Mouse (Mus musculus) liver, embryonic 16.5 days (tissue): ENCODE data around the gene Thsd4. TPM values are rescaled to one million over a fixed set of nuclear protein-coding genes. Genes with fewer than 3 reads are reported as not detected.

Source experiments
- ATAC-seq: fragments of 200-750 bp; cut with Nextera tagmentation; 2 replicates; pipeline ENCODE4 v1.8.0; 2017; ENCODE audit warnings: low read depth, mild to moderate bottlenecking, moderate number of reproducible peaks, moderate library complexity
- H3K27ac ChIP-seq: fragments of 300-500 bp; sonication (generic); 2 replicates; pipeline ENCODE4 v1.5.1; 2014; ENCODE audit warnings: mild to moderate bottlenecking, low read length
- H3K27me3 ChIP-seq: fragments of 300-500 bp; sonication (generic); 2 replicates; pipeline ENCODE4 v1.6.1; 2014; ENCODE audit warnings: low read depth, low read length, mixed read lengths; ENCODE audit not compliant: control insufficient read depth, insufficient read depth
- H3K36me3 ChIP-seq: fragments of 300-500 bp; sonication (generic); 2 replicates; pipeline ENCODE4 v1.6.1; 2014; ENCODE audit warnings: mild to moderate bottlenecking; ENCODE audit not compliant: control insufficient read depth, insufficient read depth
- H3K4me1 ChIP-seq: fragments of 300-500 bp; sonication (generic); 2 replicates; pipeline ENCODE4 v1.6.1; 2014; ENCODE audit warnings: low read depth, low read length, mixed read lengths; ENCODE audit not compliant: control insufficient read depth
- H3K4me2 ChIP-seq: fragments of 300-500 bp; sonication (generic); 2 replicates; pipeline ENCODE4 v1.6.1; 2014; ENCODE audit warnings: low read depth, low read length, mixed read lengths
- H3K4me3 ChIP-seq: fragments of 300-500 bp; sonication (generic); 2 replicates; pipeline ENCODE4 v1.5.1; 2014; ENCODE audit warnings: low read depth, mild to moderate bottlenecking, low read length
- H3K9ac ChIP-seq: fragments of 300-500 bp; sonication (generic); 2 replicates; pipeline ENCODE4 v1.6.1; 2014; ENCODE audit warnings: low read depth, low read length
- H3K9me3 ChIP-seq: fragments of 300-500 bp; sonication (generic); replicated peaks from 2 replicates; pipeline ENCODE4 v1.6.1; 2016; ENCODE audit warnings: low read length; ENCODE audit not compliant: control insufficient read depth
- WGBS: fragments of 180-500 bp; shearing (Covaris S2); extraction: QIAGEN DNeasy Blood & Tissue Kit; methylation state at CpG from one replicate; pipeline ENCODE4 v1.1.7; 2014; ENCODE audit not compliant: insufficient replicate concordance; 5-methylcytosine and 5-hydroxymethylcytosine counted together
- polyA plus RNA-seq: library from polyadenylated mRNA; unstranded; fragments of >200 nt; fragmentation: Nextera tagmentation; extraction: Ambion mirVana; gene quantifications from 2 replicates; pipeline ENCODE4 v1.2.1, GENCODE M21; 2015

Thsd4 gene
- 0.81 and 1.1 TPM in 2 replicates for polyA plus RNA-seq

GRCm38 (mm10) chr9:60521806-60522264, at the start of gene Thsd4:
Gene Thsd4, minus strand, starts transcription at chr9:60522046.
- Histone ChIP-seq H3K4me1 (no peaks in the 10 kb centered on the region), H3K27ac (no peak within 1 kb of the TSS), H3K36me3 (no peaks in the 10 kb centered on the region), H3K4me3 (peak within 1 kb of the TSS; percentile 56), H3K4me2 (peak within 1 kb of the TSS; percentile 63), H3K9me3 (no peaks in the 10 kb centered on the region), H3K9ac (no peak within 1 kb of the TSS), H3K27me3 (peaks cover 24% of the 10 kb centered on the region)
- 1% methylated on average over 49 of the region's 51 CpGs for WGBS
- ATAC-seq, result no peak

- H3K4me1 ChIP-seq, result no peaks in the 10 kb centered on the region
- no peaks in the 10 kb centered on the region for H3K9me3 ChIP-seq
- H3K27me3 ChIP-seq, result no peaks in the 10 kb centered on the region
- H3K4me3 ChIP-seq, result no peak overlapping the region
- H3K4me2 ChIP-seq, result no peak overlapping the region
- no peak for ATAC-seq
- H3K9ac ChIP-seq, result no peak overlapping the region
- no peaks in the 10 kb centered on the region for H3K36me3 ChIP-seq
- H3K27ac ChIP-seq, result no peak overlapping the region
- WGBS, result 25% methylated on average over 4 of the region's 4 CpGs
These were observed 49.2 kb upstream of the Thsd4 start for GRCm38 (mm10) chr9:60571041-60571440.

- Histone ChIP-seq H3K4me3 (no peak overlapping the region), H3K4me1 (no peaks in the 10 kb centered on the region), H3K27me3 (no peaks in the 10 kb centered on the region), H3K9me3 (no peaks in the 10 kb centered on the region), H3K4me2 (no peak overlapping the region), H3K27ac (no peak overlapping the region), H3K9ac (no peak overlapping the region), H3K36me3 (no peaks in the 10 kb centered on the region)
- WGBS, result 72% methylated on average over 2 of the region's 2 CpGs
- no peak for ATAC-seq
These were observed 47.5 kb upstream of the Thsd4 start for GRCm38 (mm10) chr9:60569366-60569765.

GRCm38 (mm10) chr9:60563809-60564208, 42.0 kb upstream of the Thsd4 start:
- Histone ChIP-seq H3K4me1 (no peaks in the 10 kb centered on the region), H3K4me2 (no peak overlapping the region), H3K27ac (no peak overlapping the region), H3K9ac (no peak overlapping the region), H3K27me3 (no peaks in the 10 kb centered on the region), H3K36me3 (no peaks in the 10 kb centered on the region), H3K9me3 (no peaks in the 10 kb centered on the region), H3K4me3 (no peak overlapping the region)
- 73% methylated on average over 7 of the region's 7 CpGs for WGBS
- no peak for ATAC-seq

GRCm38 (mm10) chr9:60562443-60563371, 40.9 kb upstream of the Thsd4 start:
- Histone ChIP-seq H3K9me3 (no peaks in the 10 kb centered on the region), H3K4me2 (no peak overlapping the region), H3K4me3 (no peak overlapping the region), H3K9ac (no peak overlapping the region), H3K36me3 (no peaks in the 10 kb centered on the region), H3K27ac (no peak overlapping the region), H3K4me1 (no peaks in the 10 kb centered on the region), H3K27me3 (no peaks in the 10 kb centered on the region)
- 28% methylated on average over 20 of the region's 20 CpGs for WGBS
- no peak for ATAC-seq

GRCm38 (mm10) chr9:60561641-60562289, 39.9 kb upstream of the Thsd4 start:
- H3K9me3 ChIP-seq, result no peaks in the 10 kb centered on the region
- H3K27ac ChIP-seq, result no peak overlapping the region
- WGBS, result 46% methylated on average over 9 of the region's 9 CpGs
- H3K9ac ChIP-seq, result no peak overlapping the region
- no peak for ATAC-seq
- H3K4me3 ChIP-seq, result no peak overlapping the region
- H3K4me2 ChIP-seq, result no peak overlapping the region
- no peaks in the 10 kb centered on the region for H3K27me3 ChIP-seq
- no peaks in the 10 kb centered on the region for H3K36me3 ChIP-seq
- no peaks in the 10 kb centered on the region for H3K4me1 ChIP-seq

GRCm38 (mm10) chr9:60558507-60558906, 36.7 kb upstream of the Thsd4 start:
- Histone ChIP-seq H3K4me1 (no peaks in the 10 kb centered on the region), H3K4me2 (no peak overlapping the region), H3K27ac (no peak overlapping the region), H3K36me3 (no peaks in the 10 kb centered on the region), H3K9me3 (no peaks in the 10 kb centered on the region), H3K27me3 (no peaks in the 10 kb centered on the region), H3K9ac (no peak overlapping the region), H3K4me3 (no peak overlapping the region)
- whole genome bisulfite sequencing, result 55% methylated on average over 3 of the region's 3 CpGs
- ATAC-seq, result no peak

- 80% methylated on average over 4 of the region's 4 CpGs for WGBS
These were observed 29.4 kb upstream of the Thsd4 start for GRCm38 (mm10) chr9:60551238-60551637.

GRCm38 (mm10) chr9:60548182-60548581, 26.3 kb upstream of the Thsd4 start:
- Histone ChIP-seq H3K9ac (no peak overlapping the region), H3K27ac (no peak overlapping the region), H3K4me2 (no peak overlapping the region), H3K27me3 (no peaks in the 10 kb centered on the region), H3K36me3 (no peaks in the 10 kb centered on the region), H3K4me3 (no peak overlapping the region), H3K9me3 (no peaks in the 10 kb centered on the region), H3K4me1 (peaks cover 11% of the 10 kb centered on the region)
- WGBS, result 26% methylated on average over 4 of the region's 4 CpGs
- ATAC-seq, result no peak

More at GRCm38 (mm10) chr9:60551238-60551637, 29.4 kb upstream of the Thsd4 start:
- H3K27ac ChIP-seq, result no peak overlapping the region
- no peak overlapping the region for H3K4me3 ChIP-seq
- H3K4me1 ChIP-seq, result 0 out of 2 replicates have a peak, but pooled peaks cover under 1% of the 10 kb centered on the region
- no peaks in the 10 kb centered on the region for H3K27me3 ChIP-seq
- ATAC-seq, result no peak
- no peak overlapping the region for H3K9ac ChIP-seq
- H3K36me3 ChIP-seq, result no peaks in the 10 kb centered on the region
- no peaks in the 10 kb centered on the region for H3K9me3 ChIP-seq
- no peak overlapping the region for H3K4me2 ChIP-seq
